Mouse (Mus musculus): Measurements from ENCODE around the gene Calm3. TPM values are rescaled to one million over a fixed set of nuclear protein-coding genes. Genes with fewer than 3 reads are reported as not detected.

The Calm3 gene
- polyA plus RNA-seq, 1 experiment from 2014 or later, result 190 TPM

GRCm38 (mm10) chr7:16918670-16919069 lies 5.2 kb downstream of the Calm3 start:
- Histone ChIP-seq H3K9ac (ENCODE audit: low read length) (no peak overlapping the region), H3K27me3 (replicated peaks; ENCODE audit: control insufficient read depth, insufficient read depth, low read length) (no peaks in the 10 kb centered on the region), H3K36me3 (ENCODE audit: control insufficient read depth, insufficient read depth, low read length) (peaks cover 61% of the 10 kb centered on the region), H3K4me1 (replicated peaks; ENCODE audit: control insufficient read depth, insufficient read depth, low read length) (peaks cover 30% of the 10 kb centered on the region), H3K4me2 (ENCODE audit: low read length) (no peak overlapping the region), H3K9me3 (ENCODE audit: control insufficient read depth, low read length) (no peaks in the 10 kb centered on the region), H3K4me3 (ENCODE audit: low read depth, low read length) (no peak overlapping the region), H3K27ac (ENCODE audit: low read depth) (no peak overlapping the region)
- DNase-seq (ENCODE audit: low spot score) (no peak), ATAC-seq (replicated peaks; ENCODE audit: low FRiP score, low TSS enrichment, low read depth) (no peak)
- WGBS, result 60% methylated on average over 3 of the region's 3 CpGs

- no peaks in the 10 kb centered on the region for H3K9me3 ChIP-seq (ENCODE audit: control insufficient read depth, low read length)
- no peak overlapping the region for H3K4me3 ChIP-seq (ENCODE audit: low read depth, low read length)
- H3K27ac ChIP-seq (ENCODE audit: low read depth), result no peak overlapping the region
- no peak for ATAC-seq (replicated peaks; ENCODE audit: low FRiP score, low TSS enrichment, low read depth)
- no peak for DNase-seq (ENCODE audit: low spot score)
- H3K4me2 ChIP-seq (ENCODE audit: low read length), result no peak overlapping the region
- peaks cover 64% of the 10 kb centered on the region for H3K36me3 ChIP-seq (ENCODE audit: control insufficient read depth, insufficient read depth, low read length)
- no peaks in the 10 kb centered on the region for H3K27me3 ChIP-seq (replicated peaks; ENCODE audit: control insufficient read depth, insufficient read depth, low read length)
- H3K9ac ChIP-seq (ENCODE audit: low read length), result no peak overlapping the region
- 77% methylated on average over 9 of the region's 9 CpGs for WGBS
- H3K4me1 ChIP-seq (replicated peaks; ENCODE audit: control insufficient read depth, insufficient read depth, low read length), result peaks cover 30% of the 10 kb centered on the region
Measured at GRCm38 (mm10) chr7:16918014-16918413, 5.9 kb downstream of the Calm3 start.

GRCm38 (mm10) chr7:16917447-16917846 lies 6.5 kb downstream of the Calm3 start:
- Histone ChIP-seq H3K9ac (ENCODE audit: low read length) (no peak overlapping the region), H3K4me3 (ENCODE audit: low read depth, low read length) (no peak overlapping the region), H3K27me3 (replicated peaks; ENCODE audit: control insufficient read depth, insufficient read depth, low read length) (no peaks in the 10 kb centered on the region), H3K4me2 (ENCODE audit: low read length) (no peak overlapping the region), H3K36me3 (ENCODE audit: control insufficient read depth, insufficient read depth, low read length) (peaks cover 64% of the 10 kb centered on the region), H3K9me3 (ENCODE audit: control insufficient read depth, low read length) (no peaks in the 10 kb centered on the region), H3K4me1 (replicated peaks; ENCODE audit: control insufficient read depth, insufficient read depth, low read length) (peaks cover 27% of the 10 kb centered on the region), H3K27ac (ENCODE audit: low read depth) (no peak overlapping the region)
- DNase-seq (ENCODE audit: low spot score) (no peak), ATAC-seq (replicated peaks; ENCODE audit: low FRiP score, low TSS enrichment, low read depth) (no peak)
- 70% methylated on average over 11 of the region's 11 CpGs for WGBS

- peaks cover 19% of the 10 kb centered on the region for H3K4me1 ChIP-seq (replicated peaks; ENCODE audit: control insufficient read depth, insufficient read depth, low read length)
- H3K4me2 ChIP-seq (ENCODE audit: low read length), result no peak overlapping the region
- ATAC-seq (replicated peaks; ENCODE audit: low FRiP score, low TSS enrichment, low read depth), result no peak
- H3K4me3 ChIP-seq (ENCODE audit: low read depth, low read length), result no peak overlapping the region
- no peaks in the 10 kb centered on the region for H3K27me3 ChIP-seq (replicated peaks; ENCODE audit: control insufficient read depth, insufficient read depth, low read length)
- 87% methylated on average over 30 of the region's 30 CpGs for WGBS
- H3K9ac ChIP-seq (ENCODE audit: low read length), result no peak overlapping the region
- H3K27ac ChIP-seq (ENCODE audit: low read depth), result no peak overlapping the region
- no peaks in the 10 kb centered on the region for H3K9me3 ChIP-seq (ENCODE audit: control insufficient read depth, low read length)
- H3K36me3 ChIP-seq (ENCODE audit: control insufficient read depth, insufficient read depth, low read length), result peaks cover 64% of the 10 kb centered on the region
- no peak for DNase-seq (ENCODE audit: low spot score)
Measured at GRCm38 (mm10) chr7:16916342-16917265, 7.3 kb downstream of the Calm3 start.

- no peak overlapping the region for H3K4me3 ChIP-seq (ENCODE audit: low read depth, low read length)
- H3K27ac ChIP-seq (ENCODE audit: low read depth), result no peak overlapping the region
- peaks cover 64% of the 10 kb centered on the region for H3K36me3 ChIP-seq (ENCODE audit: control insufficient read depth, insufficient read depth, low read length)
- H3K9ac ChIP-seq (ENCODE audit: low read length), result no peak overlapping the region
- no peak for ATAC-seq (replicated peaks; ENCODE audit: low FRiP score, low TSS enrichment, low read depth)
- DNase-seq (ENCODE audit: low spot score), result no peak
- peaks cover 10% of the 10 kb centered on the region for H3K4me1 ChIP-seq (replicated peaks; ENCODE audit: control insufficient read depth, insufficient read depth, low read length)
- H3K9me3 ChIP-seq (ENCODE audit: control insufficient read depth, low read length), result no peaks in the 10 kb centered on the region
- no peaks in the 10 kb centered on the region for H3K27me3 ChIP-seq (replicated peaks; ENCODE audit: control insufficient read depth, insufficient read depth, low read length)
- no peak overlapping the region for H3K4me2 ChIP-seq (ENCODE audit: low read length)
- WGBS, result 92% methylated on average over 32 of the region's 32 CpGs
Measured at GRCm38 (mm10) chr7:16915461-16916340, 8.2 kb downstream of the Calm3 start.

GRCm38 (mm10) chr7:16914453-16915343 lies 9.2 kb downstream of the Calm3 start:
- WGBS, result 85% methylated on average over 18 of the region's 18 CpGs
- DNase-seq (ENCODE audit: low spot score) (no peak), ATAC-seq (replicated peaks; ENCODE audit: low FRiP score, low TSS enrichment, low read depth) (no peak)
- H3K27ac ChIP-seq (ENCODE audit: low read depth), result no peak overlapping the region
- H3K36me3 ChIP-seq (ENCODE audit: control insufficient read depth, insufficient read depth, low read length), result peaks cover 60% of the 10 kb centered on the region
- no peak overlapping the region for H3K9ac ChIP-seq (ENCODE audit: low read length)
- H3K4me3 ChIP-seq (ENCODE audit: low read depth, low read length), result no peak overlapping the region
- H3K9me3 ChIP-seq (ENCODE audit: control insufficient read depth, low read length), result no peaks in the 10 kb centered on the region
- H3K4me1 ChIP-seq (replicated peaks; ENCODE audit: control insufficient read depth, insufficient read depth, low read length), result peaks cover 7% of the 10 kb centered on the region
- no peak overlapping the region for H3K4me2 ChIP-seq (ENCODE audit: low read length)
- no peaks in the 10 kb centered on the region for H3K27me3 ChIP-seq (replicated peaks; ENCODE audit: control insufficient read depth, insufficient read depth, low read length)

GRCm38 (mm10) chr7:16913806-16914452 lies 10.0 kb downstream of the Calm3 start:
- Histone ChIP-seq H3K4me3 (ENCODE audit: low read depth, low read length) (no peak overlapping the region), H3K27ac (ENCODE audit: low read depth) (no peak overlapping the region), H3K27me3 (replicated peaks; ENCODE audit: control insufficient read depth, insufficient read depth, low read length) (no peaks in the 10 kb centered on the region), H3K4me1 (replicated peaks; ENCODE audit: control insufficient read depth, insufficient read depth, low read length) (peaks cover 13% of the 10 kb centered on the region), H3K4me2 (ENCODE audit: low read length) (no peak overlapping the region), H3K9ac (ENCODE audit: low read length) (no peak overlapping the region), H3K9me3 (ENCODE audit: control insufficient read depth, low read length) (no peaks in the 10 kb centered on the region), H3K36me3 (ENCODE audit: control insufficient read depth, insufficient read depth, low read length) (peaks cover 53% of the 10 kb centered on the region)
- ATAC-seq (replicated peaks; ENCODE audit: low FRiP score, low TSS enrichment, low read depth) (peak; percentile 41), DNase-seq (ENCODE audit: low spot score) (peak; percentile 92)
- WGBS, result 33% methylated on average over 10 of the region's 10 CpGs

All from intestine, embryonic 14.5 days (tissue).